Mouse (Mus musculus): ENCODE data around the gene Ece2.
A peak's percentile ranks its signal among the peaks of the same experiment; 100 is the strongest.

Ece2 gene

GRCm38 (mm10) chr16:20620751-20621190 is 8.9 kb upstream of the Ece2 start:
- H3K4me3 ChIP-seq (replicated peaks; ENCODE audit: low read length): peak overlapping the region; percentile 89
- no peaks in the 10 kb centered on the region for H3K9me3 ChIP-seq (ENCODE audit: low read length)
- peaks cover 28% of the 10 kb centered on the region for H3K36me3 ChIP-seq (ENCODE audit: insufficient read depth, low read length)
- peaks cover 33% of the 10 kb centered on the region for H3K4me1 ChIP-seq (replicated peaks; ENCODE audit: low read depth, low read length)
- TF ChIP-seq POU5F1 (IDR thresholded peaks at IDR 0.05; ENCODE audit: borderline replicate concordance, low read length) (no peak), NANOG (IDR thresholded peaks at IDR 0.05; ENCODE audit: borderline replicate concordance, low read length) (no peak), CTCF (conservative IDR thresholded peaks at IDR 0.05; ENCODE audit: low read length) (no peak)
- peaks cover 58% of the 10 kb centered on the region for H3K27me3 ChIP-seq (ENCODE audit: insufficient read depth, low read length)

- Histone ChIP-seq H3K4me3 (replicated peaks; ENCODE audit: low read length) (peak within 1 kb of the TSS; percentile 89), H3K27me3 (ENCODE audit: insufficient read depth, low read length) (peaks cover 58% of the 10 kb centered on the region), H3K9me3 (ENCODE audit: low read length) (no peaks in the 10 kb centered on the region), H3K4me1 (replicated peaks; ENCODE audit: low read depth, low read length) (peaks cover 34% of the 10 kb centered on the region), H3K36me3 (ENCODE audit: insufficient read depth, low read length) (peaks cover 22% of the 10 kb centered on the region)
- TF ChIP-seq NANOG (IDR thresholded peaks at IDR 0.05; ENCODE audit: borderline replicate concordance, low read length) (no peak), CTCF (conservative IDR thresholded peaks at IDR 0.05; ENCODE audit: low read length) (no peak), POU5F1 (IDR thresholded peaks at IDR 0.05; ENCODE audit: borderline replicate concordance, low read length) (no peak)
Measured at GRCm38 (mm10) chr16:20621191-20621990, 8.2 kb upstream of the Ece2 start, which contains the start of gene Camk2n2. TSS of gene Camk2n2 (minus strand) at chr16:20621287.

DNA sequence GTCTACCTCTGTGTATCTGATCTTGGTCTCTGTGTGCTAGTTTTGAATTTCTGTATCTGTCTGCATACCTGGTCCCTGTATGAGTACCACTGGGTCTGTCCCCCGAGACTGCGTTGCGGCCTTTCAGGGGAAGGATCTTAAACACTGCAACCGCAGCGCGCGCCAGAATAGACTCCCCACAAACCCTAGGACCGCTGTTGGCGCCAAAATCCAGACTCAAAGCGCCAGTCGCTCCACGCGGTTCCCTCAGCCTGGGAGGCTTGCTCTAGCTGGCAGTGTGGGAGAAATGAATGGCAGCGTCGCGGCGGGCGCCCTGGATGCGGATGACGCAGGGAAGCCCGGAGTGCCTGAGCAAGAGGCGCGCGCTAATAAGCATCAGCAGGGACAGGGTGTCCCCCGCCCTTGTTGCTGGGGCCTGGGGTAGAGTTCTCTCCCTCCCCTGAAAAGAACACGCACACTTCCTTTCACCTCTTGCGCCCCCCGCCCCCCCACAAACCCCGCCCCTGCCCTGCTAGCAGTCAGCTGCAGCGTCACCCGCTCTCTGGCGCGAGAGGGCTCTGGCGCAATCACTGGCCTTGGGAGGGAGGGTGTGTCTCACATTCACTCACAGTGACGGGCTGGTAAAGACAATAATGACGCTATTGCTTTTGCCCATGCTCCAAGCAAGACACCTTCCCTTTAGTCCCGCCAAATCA is 7.5 kb upstream of the Ece2 start:
- Histone ChIP-seq H3K4me3 (replicated peaks; ENCODE audit: low read length) (peak overlapping the region; percentile 89), H3K9me3 (ENCODE audit: low read length) (no peaks in the 10 kb centered on the region), H3K4me1 (replicated peaks; ENCODE audit: low read depth, low read length) (peaks cover 38% of the 10 kb centered on the region), H3K36me3 (ENCODE audit: insufficient read depth, low read length) (peaks cover 18% of the 10 kb centered on the region), H3K27me3 (ENCODE audit: insufficient read depth, low read length) (peaks cover 60% of the 10 kb centered on the region)
- no peak for TF ChIP-seq POU5F1 (IDR thresholded peaks at IDR 0.05; ENCODE audit: borderline replicate concordance, low read length)

GRCm38 (mm10) chr16:20623211-20623610 is 6.4 kb upstream of the Ece2 start:
- Histone ChIP-seq H3K4me3 (replicated peaks; ENCODE audit: low read length) (0 out of 2 replicates have a peak overlapping the region, but pooled peaks have one; percentile 89), H3K4me1 (replicated peaks; ENCODE audit: low read depth, low read length) (peaks cover 38% of the 10 kb centered on the region)

DNA sequence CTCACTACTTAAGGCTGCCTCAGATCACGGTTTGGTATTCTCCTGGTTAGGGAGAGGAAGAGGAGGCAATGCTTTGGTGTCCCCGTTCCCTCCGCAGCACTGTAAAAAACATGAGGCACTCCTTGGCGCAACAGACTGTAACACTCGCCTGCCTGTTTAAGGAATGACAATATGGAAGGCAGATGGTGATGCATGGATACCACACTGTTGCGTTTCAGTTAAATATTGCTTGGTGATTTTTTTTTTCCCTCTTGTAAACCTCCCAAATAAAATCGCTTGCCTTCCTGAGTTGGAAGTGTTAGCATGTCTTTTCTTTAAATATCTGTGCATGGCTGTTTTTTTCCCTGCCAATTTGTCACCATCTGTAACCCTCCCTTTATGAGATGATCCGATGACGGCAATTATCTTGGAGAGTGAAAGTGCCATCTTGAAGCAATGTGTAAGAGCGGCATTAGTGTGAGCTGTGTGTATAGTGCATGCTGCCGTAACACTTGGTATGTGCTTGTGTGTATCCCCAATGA is 697 bp upstream of the Ece2 start:
- no peak for TF ChIP-seq CTCF (conservative IDR thresholded peaks at IDR 0.05; ENCODE audit: low read length)
- TF ChIP-seq POU5F1 (IDR thresholded peaks at IDR 0.05; ENCODE audit: borderline replicate concordance, low read length): no peak
- no peak for TF ChIP-seq NANOG (IDR thresholded peaks at IDR 0.05; ENCODE audit: borderline replicate concordance, low read length)
- Histone ChIP-seq H3K9me3 (ENCODE audit: low read length) (no peaks in the 10 kb centered on the region), H3K4me3 (replicated peaks; ENCODE audit: low read length) (no peak overlapping the region), H3K36me3 (ENCODE audit: insufficient read depth, low read length) (peaks cover 21% of the 10 kb centered on the region), H3K4me1 (replicated peaks; ENCODE audit: low read depth, low read length) (peaks cover 21% of the 10 kb centered on the region), H3K27me3 (ENCODE audit: insufficient read depth, low read length) (peaks cover 38% of the 10 kb centered on the region)

More at GRCm38 (mm10) chr16:20623211-20623610, 6.4 kb upstream of the Ece2 start:
- H3K27me3 ChIP-seq (ENCODE audit: insufficient read depth, low read length): peaks cover 56% of the 10 kb centered on the region
- no peaks in the 10 kb centered on the region for H3K9me3 ChIP-seq (ENCODE audit: low read length)
- peaks cover 8% of the 10 kb centered on the region for H3K36me3 ChIP-seq (ENCODE audit: insufficient read depth, low read length)
- TF ChIP-seq POU5F1 (IDR thresholded peaks at IDR 0.05; ENCODE audit: borderline replicate concordance, low read length): no peak
- no peak for TF ChIP-seq NANOG (IDR thresholded peaks at IDR 0.05; ENCODE audit: borderline replicate concordance, low read length)
- TF ChIP-seq CTCF (conservative IDR thresholded peaks at IDR 0.05; ENCODE audit: low read length): no peak

- TF ChIP-seq CTCF (conservative IDR thresholded peaks at IDR 0.05; ENCODE audit: low read length): no peak
- TF ChIP-seq NANOG (IDR thresholded peaks at IDR 0.05; ENCODE audit: borderline replicate concordance, low read length): no peak
- no peak for TF ChIP-seq POU5F1 (IDR thresholded peaks at IDR 0.05; ENCODE audit: borderline replicate concordance, low read length)
- H3K4me3 ChIP-seq (replicated peaks; ENCODE audit: low read length): no peak overlapping the region
- no peaks in the 10 kb centered on the region for H3K9me3 ChIP-seq (ENCODE audit: low read length)
- peaks cover 12% of the 10 kb centered on the region; the same call in 1 of the 2 replicates for H3K4me1 ChIP-seq (replicated peaks; ENCODE audit: low read depth, low read length)
- H3K36me3 ChIP-seq (ENCODE audit: insufficient read depth, low read length): peaks cover 20% of the 10 kb centered on the region
- H3K27me3 ChIP-seq (ENCODE audit: insufficient read depth, low read length): no peaks in the 10 kb centered on the region
Measured at GRCm38 (mm10) chr16:20637410-20637809, 7.8 kb downstream of the Ece2 start.

DNA sequence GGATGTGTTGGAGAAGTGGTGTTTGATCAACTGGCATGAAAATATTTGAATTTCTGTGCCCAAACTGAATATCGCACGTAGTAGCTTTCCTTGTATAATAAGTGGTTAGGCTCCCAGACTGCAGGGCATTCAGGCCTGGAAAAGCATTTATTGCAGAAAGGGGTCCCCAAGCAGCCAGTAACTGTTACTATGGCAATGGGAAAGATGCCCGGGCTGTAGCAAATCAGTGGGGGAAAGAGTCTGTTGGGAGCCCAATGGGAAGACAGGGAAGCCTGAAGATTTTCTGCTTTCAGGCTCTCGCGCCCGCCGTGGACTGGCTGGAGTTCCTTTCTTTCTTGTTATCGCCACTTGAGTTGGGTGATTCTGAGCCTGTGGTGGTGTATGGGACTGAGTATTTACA is 8.7 kb downstream of the Ece2 start:
- Histone ChIP-seq H3K27me3 (ENCODE audit: insufficient read depth, low read length) (no peaks in the 10 kb centered on the region), H3K36me3 (ENCODE audit: insufficient read depth, low read length) (peaks cover 16% of the 10 kb centered on the region; the same call in 1 of the 2 replicates), H3K4me3 (replicated peaks; ENCODE audit: low read length) (no peak overlapping the region), H3K9me3 (ENCODE audit: low read length) (no peaks in the 10 kb centered on the region), H3K4me1 (replicated peaks; ENCODE audit: low read depth, low read length) (peaks cover 12% of the 10 kb centered on the region; the same call in 1 of the 2 replicates)
- TF ChIP-seq CTCF (conservative IDR thresholded peaks at IDR 0.05; ENCODE audit: low read length) (no peak), POU5F1 (IDR thresholded peaks at IDR 0.05; ENCODE audit: borderline replicate concordance, low read length) (no peak), NANOG (IDR thresholded peaks at IDR 0.05; ENCODE audit: borderline replicate concordance, low read length) (no peak)

- Histone ChIP-seq H3K4me3 (replicated peaks; ENCODE audit: low read length) (no peak overlapping the region), H3K4me1 (replicated peaks; ENCODE audit: low read depth, low read length) (0 out of 2 replicates have a peak, but pooled peaks cover 5% of the 10 kb centered on the region), H3K36me3 (ENCODE audit: insufficient read depth, low read length) (peaks cover 24% of the 10 kb centered on the region), H3K27me3 (ENCODE audit: insufficient read depth, low read length) (no peaks in the 10 kb centered on the region), H3K9me3 (ENCODE audit: low read length) (no peaks in the 10 kb centered on the region)
- TF ChIP-seq POU5F1 (IDR thresholded peaks at IDR 0.05; ENCODE audit: borderline replicate concordance, low read length) (no peak), NANOG (IDR thresholded peaks at IDR 0.05; ENCODE audit: borderline replicate concordance, low read length) (no peak), CTCF (conservative IDR thresholded peaks at IDR 0.05; ENCODE audit: low read length) (peak; percentile 52)
Measured at GRCm38 (mm10) chr16:20642161-20642560, 12.5 kb downstream of the Ece2 start.

Data from E14TG2a.4 (cell line).